Mouse (Mus musculus): ENCODE measurements around the gene Tcf3. TPM values are rescaled to one million over a fixed set of nuclear protein-coding genes. Genes with fewer than 3 reads are reported as not detected.
A peak's percentile ranks its signal among the peaks of the same experiment; 100 is the strongest.

Tcf3 gene
- total RNA-seq, 2 experiments from 2014 or later = 26.0 to 28.3 TPM

- no peak for DNase-seq (ENCODE audit: low spot score in 2 of 2)
- intact Hi-C loops (cut with DNase I) = no loop called here
These were observed 42.8 kb downstream of the Tcf3 start for GRCm38 (mm10) chr10:80390697-80391096.

- intact Hi-C loops (cut with DNase I) = no loop called here
- DNase-seq (ENCODE audit: low spot score in 2 of 2) = no peak
These were observed 44.2 kb downstream of the Tcf3 start for GRCm38 (mm10) chr10:80389185-80389708.

- DNase-seq (ENCODE audit: low spot score in 2 of 2) = no peak
- intact Hi-C loops (cut with DNase I) = no loop called here
These were observed 44.7 kb downstream of the Tcf3 start for GRCm38 (mm10) chr10:80388731-80389130.

GRCm38 (mm10) chr10:80387522-80387959, 45.9 kb downstream of the Tcf3 start, which contains the start of gene Mex3d:
Mex3d (minus strand) TSS chr10:80387659.
- intact Hi-C loops (cut with DNase I) = loop anchor here (1.0 kb wide), 1 partner anchor 12 kb away; the partner anchor contains the start of gene Mbd3

GRCm38 (mm10) chr10:80386735-80387471, 46.5 kb downstream of the Tcf3 start:
- no peak for DNase-seq (ENCODE audit: low spot score in 2 of 2)
- intact Hi-C loops (cut with DNase I) = loop anchor here (1.0 kb wide), 1 partner anchor 12 kb away; the partner anchor contains the start of gene Mbd3

More at GRCm38 (mm10) chr10:80387522-80387959, 45.9 kb downstream of the Tcf3 start, which contains the start of gene Mex3d:
- peak; percentile 80 to 90 for DNase-seq (ENCODE audit: low spot score in 2 of 2)

GRCm38 (mm10) chr10:80385811-80386734, 47.4 kb downstream of the Tcf3 start:
- peak in 1 of 2 experiments; percentile 32 for DNase-seq (ENCODE audit: low spot score in 2 of 2)

GRCm38 (mm10) chr10:80385310-80385709, 48.1 kb downstream of the Tcf3 start:
- intact Hi-C loops (cut with DNase I) = no loop called here
- DNase-seq (ENCODE audit: low spot score in 2 of 2) = no peak

More at GRCm38 (mm10) chr10:80385811-80386734, 47.4 kb downstream of the Tcf3 start:
- intact Hi-C loops (cut with DNase I) = no loop called here

- DNase-seq (ENCODE audit: low spot score in 2 of 2) = no peak
- intact Hi-C loops (cut with DNase I) = no loop called here
These were observed 48.7 kb downstream of the Tcf3 start for GRCm38 (mm10) chr10:80384709-80385108.

GRCm38 (mm10) chr10:80384115-80384639, 49.3 kb downstream of the Tcf3 start:
- DNase-seq (ENCODE audit: low spot score in 2 of 2) = no peak
- intact Hi-C loops (cut with DNase I) = no loop called here

GRCm38 (mm10) chr10:80383431-80383830, 50.0 kb downstream of the Tcf3 start:
- intact Hi-C loops (cut with DNase I) = no loop called here
- DNase-seq (ENCODE audit: low spot score in 2 of 2) = no peak

- no peak for DNase-seq (ENCODE audit: low spot score in 2 of 2)
- intact Hi-C loops (cut with DNase I) = no loop called here
These were observed 50.6 kb downstream of the Tcf3 start for GRCm38 (mm10) chr10:80382641-80383365.

GRCm38 (mm10) chr10:80377716-80378115, 55.7 kb downstream of the Tcf3 start:
- no peak for DNase-seq (ENCODE audit: low spot score in 2 of 2)
- intact Hi-C loops (cut with DNase I) = loop anchor here (2.0 kb wide), 1 partner anchor 55 kb away; the partner anchor contains the start of gene Tcf3

GRCm38 (mm10) chr10:80376160-80376559, 57.3 kb downstream of the Tcf3 start:
- intact Hi-C loops (cut with DNase I) = loop anchor here (2.0 kb wide), 1 partner anchor 57 kb away; the partner anchor contains the start of gene Tcf3
- peak; percentile 81 to 86 for DNase-seq (ENCODE audit: low spot score in 2 of 2)

- intact Hi-C loops (cut with DNase I) = loop anchor here (2.0 kb wide), 1 partner anchor 33 kb away; no protein-coding TSS in a partner anchor
- DNase-seq (ENCODE audit: low spot score in 2 of 2) = peak in 1 of 2 experiments; percentile 57
These were observed 59.4 kb downstream of the Tcf3 start for GRCm38 (mm10) chr10:80374063-80374462.

GRCm38 (mm10) chr10:80372706-80373105, 60.7 kb downstream of the Tcf3 start:
- DNase-seq (ENCODE audit: low spot score in 2 of 2) = peak; percentile 39 to 57
- intact Hi-C loops (cut with DNase I) = no loop called here

- no peak for DNase-seq (ENCODE audit: low spot score in 2 of 2)
- intact Hi-C loops (cut with DNase I) = no loop called here
These were observed 61.5 kb downstream of the Tcf3 start for GRCm38 (mm10) chr10:80371983-80372382.

GRCm38 (mm10) chr10:80371411-80371966, 62.0 kb downstream of the Tcf3 start:
- peak in 1 of 2 experiments; percentile 46 for DNase-seq (ENCODE audit: low spot score in 2 of 2)
- intact Hi-C loops (cut with DNase I) = no loop called here

GRCm38 (mm10) chr10:80369995-80370747, 63.3 kb downstream of the Tcf3 start:
- intact Hi-C loops (cut with DNase I) = no loop called here
- DNase-seq (ENCODE audit: low spot score in 2 of 2) = no peak

Measured in left cerebral cortex, postnatal 36 days (tissue).